ENCODE assay signal across 9 mouse cellular contexts in genomic region chr5:88862163-88862562, GRCm38 (mm10). TPM values are rescaled to one million over a fixed set of nuclear protein-coding genes. Genes with fewer than 3 reads are reported as not detected.
A peak's percentile ranks its signal among the peaks of the same experiment; 100 is the strongest.
DNase-seq lines count a peak whose midpoint lies in the region; ATAC-seq and TF ChIP-seq lines count a peak whose summit lies in the region.
"Had no signal": no experiment of that assay in that cellular context is flagged by ENCODE, and none has a peak within 500 bp of the region (broad histone marks: within the 10 kb centered on the region; RNA-seq: fewer than 3 reads in every experiment).

No protein-coding gene starts in this region.

- no peaks in the 10 kb centered on the region for H3K27me3 ChIP-seq in forebrain, embryonic 13.5 days
- H3K27me3 ChIP-seq in forebrain, embryonic 15.5 days = no peaks in the 10 kb centered on the region
- no peaks in the 10 kb centered on the region for H3K27me3 ChIP-seq in spleen, adult 2 months (ENCODE audit: control insufficient read depth, insufficient read depth, low read length)
- no peaks in the 10 kb centered on the region for H3K27me3 ChIP-seq in forebrain, embryonic 14.5 days (replicated peaks; ENCODE audit: control insufficient read depth, insufficient read depth, low read length)
- no peaks in the 10 kb centered on the region for H3K27me3 ChIP-seq in midbrain, embryonic 14.5 days (ENCODE audit: control insufficient read depth, insufficient read depth, low read length)
- H3K27me3 ChIP-seq: hindbrain, embryonic 15.5 days had no signal

- ATAC-seq in forebrain, embryonic 13.5 days = peak; percentile 10; the same call in 1 of the 2 replicates
- no peak for ATAC-seq in forebrain, embryonic 15.5 days (replicated peaks)
- no peak for ATAC-seq in forebrain, embryonic 14.5 days
- ATAC-seq in midbrain, embryonic 14.5 days (ENCODE audit: low FRiP score, low TSS enrichment) = 0 out of 2 replicates have a peak, but pooled peaks have one; percentile 24

- no peak overlapping the region for H3K27ac ChIP-seq in forebrain, embryonic 13.5 days
- no peak overlapping the region for H3K27ac ChIP-seq in forebrain, embryonic 15.5 days (replicated peaks)
- no peak overlapping the region for H3K27ac ChIP-seq in spleen, adult 2 months (ENCODE audit: insufficient read depth, low read length)
- no peak overlapping the region for H3K27ac ChIP-seq in forebrain, embryonic 14.5 days (ENCODE audit: low read depth, low read length)
- no peak overlapping the region for H3K27ac ChIP-seq in midbrain, embryonic 14.5 days (replicated peaks; ENCODE audit: low read depth, low read length)
- H3K27ac ChIP-seq: hindbrain, embryonic 15.5 days had no signal

- no peaks in the 10 kb centered on the region for H3K4me1 ChIP-seq in forebrain, embryonic 13.5 days
- no peaks in the 10 kb centered on the region for H3K4me1 ChIP-seq in forebrain, embryonic 15.5 days
- no peaks in the 10 kb centered on the region for H3K4me1 ChIP-seq in spleen, adult 2 months (ENCODE audit: control insufficient read depth, insufficient read depth, insufficient read length)
- H3K4me1 ChIP-seq in forebrain, embryonic 14.5 days (ENCODE audit: control insufficient read depth, insufficient read depth, low read length) = no peaks in the 10 kb centered on the region
- no peaks in the 10 kb centered on the region for H3K4me1 ChIP-seq in midbrain, embryonic 14.5 days (ENCODE audit: control insufficient read depth, insufficient read depth, low read length)
- H3K4me1 ChIP-seq: hindbrain, embryonic 15.5 days had no signal

- no peak overlapping the region for H3K4me2 ChIP-seq in forebrain, embryonic 13.5 days
- no peak overlapping the region for H3K4me2 ChIP-seq in forebrain, embryonic 15.5 days (replicated peaks)
- no peak overlapping the region for H3K4me2 ChIP-seq in forebrain, embryonic 14.5 days (ENCODE audit: low read length)
- no peak overlapping the region for H3K4me2 ChIP-seq in midbrain, embryonic 14.5 days (ENCODE audit: low read length)
- H3K4me2 ChIP-seq: hindbrain, embryonic 15.5 days had no signal

- no peak for TF ChIP-seq POLR2A in spleen, adult 2 months (IDR thresholded peaks at IDR 0.05; ENCODE audit: low read depth, low read length)

- no peak overlapping the region for H3K9ac ChIP-seq in forebrain, embryonic 13.5 days
- H3K9ac ChIP-seq in forebrain, embryonic 15.5 days (replicated peaks) = no peak overlapping the region
- H3K9ac ChIP-seq in forebrain, embryonic 14.5 days (ENCODE audit: low read length) = no peak overlapping the region
- H3K9ac ChIP-seq in midbrain, embryonic 14.5 days (replicated peaks; ENCODE audit: low read length) = no peak overlapping the region
- H3K9ac ChIP-seq: hindbrain, embryonic 15.5 days had no signal

- no peaks in the 10 kb centered on the region for H3K9me3 ChIP-seq in forebrain, embryonic 13.5 days (replicated peaks)
- no peaks in the 10 kb centered on the region for H3K9me3 ChIP-seq in forebrain, embryonic 15.5 days
- no peaks in the 10 kb centered on the region for H3K9me3 ChIP-seq in forebrain, embryonic 14.5 days (replicated peaks; ENCODE audit: control insufficient read depth, low read length)
- no peaks in the 10 kb centered on the region for H3K9me3 ChIP-seq in midbrain, embryonic 14.5 days (ENCODE audit: control insufficient read depth, low read length)
- H3K9me3 ChIP-seq: hindbrain, embryonic 15.5 days had no signal

- DNase-seq in spleen, adult 2 months (ENCODE audit: low read depth in 1 of 2, low spot score in 2 of 2) = no peak
- DNase-seq in spleen, postnatal 4 days (ENCODE audit: low spot score in 2 of 2) = no peak
- DNase-seq in forebrain, embryonic 14.5 days (ENCODE audit: low spot score) = peak; percentile 11
- DNase-seq in midbrain, embryonic 14.5 days = peak; percentile 12
- DNase-seq in layer of hippocampus, adult 11-12 months (ENCODE audit: low spot score) = no peak
- DNase-seq in ovary, adult 18-20 months (ENCODE audit: low spot score) = no peak

- peak; percentile 21; the same call in 1 of the 2 replicates for TF ChIP-seq CTCF in spleen, adult 2 months (IDR thresholded peaks at IDR 0.05; ENCODE audit: extremely low read depth, insufficient read depth, insufficient read length, insufficient replicate concordance)

- H3K4me3 ChIP-seq in forebrain, embryonic 13.5 days = no peak overlapping the region
- H3K4me3 ChIP-seq in forebrain, embryonic 15.5 days = no peak overlapping the region
- H3K4me3 ChIP-seq in spleen, adult 2 months (ENCODE audit: extremely low read depth, insufficient read depth, insufficient read length) = no peak overlapping the region
- no peak overlapping the region for H3K4me3 ChIP-seq in forebrain, embryonic 14.5 days (ENCODE audit: low read depth, low read length)
- H3K4me3 ChIP-seq in midbrain, embryonic 14.5 days (replicated peaks; ENCODE audit: low read depth, low read length) = no peak overlapping the region
- H3K4me3 ChIP-seq: hindbrain, embryonic 15.5 days had no signal

- 60% methylated on average over 3 of the region's 3 CpGs for WGBS in forebrain, embryonic 13.5 days
- WGBS in forebrain, embryonic 15.5 days = 81% methylated on average over 3 of the region's 3 CpGs
- WGBS in spleen, adult 2 months = 74% methylated on average over 3 of the region's 3 CpGs
- WGBS in forebrain, embryonic 14.5 days = 61% methylated on average over 3 of the region's 3 CpGs
- WGBS in midbrain, embryonic 14.5 days = 81% methylated on average over 3 of the region's 3 CpGs

- no peaks in the 10 kb centered on the region for H3K36me3 ChIP-seq in forebrain, embryonic 13.5 days (ENCODE audit: poor library complexity, severe bottlenecking)
- H3K36me3 ChIP-seq in forebrain, embryonic 15.5 days = no peaks in the 10 kb centered on the region
- H3K36me3 ChIP-seq in spleen, adult 2 months (ENCODE audit: control insufficient read depth, insufficient read depth, low read length) = no peaks in the 10 kb centered on the region
- H3K36me3 ChIP-seq in forebrain, embryonic 14.5 days (ENCODE audit: control insufficient read depth, insufficient read depth, low read length) = no peaks in the 10 kb centered on the region
- H3K36me3 ChIP-seq in midbrain, embryonic 14.5 days (ENCODE audit: control insufficient read depth, insufficient read depth, low read length) = no peaks in the 10 kb centered on the region
- H3K36me3 ChIP-seq: hindbrain, embryonic 15.5 days had no signal

RNA-seq across cellular contexts. Expression of gene Slc4a4, which starts 24.5 kb away (rescaled TPM):
- 0.68 and 1.1 TPM in 2 replicates for polyA plus RNA-seq in forebrain, embryonic 13.5 days (2015; fragmentation: Nextera tagmentation; extraction: Ambion mirVana)
- polyA plus RNA-seq in forebrain, embryonic 15.5 days (2015; fragmentation: Nextera tagmentation; extraction: Ambion mirVana) = 3.7 and 4.1 TPM in 2 replicates
- polyA plus RNA-seq in spleen, adult 2 months (2012; rRNA removed) = 0.14 TPM in 2 replicates
- polyA plus RNA-seq in forebrain, embryonic 14.5 days (2014; fragmentation: Nextera tagmentation; extraction: Ambion mirVana) = 0.98 and 2.2 TPM in 2 replicates
- polyA plus RNA-seq in midbrain, embryonic 14.5 days (2014; fragmentation: Nextera tagmentation; extraction: Ambion mirVana) = 4.8 and 6.6 TPM in 2 replicates

Comparison
In these comparisons a context has a peak if more than half of its experiments do, and no peak if none do; other contexts are left out.
1. ATAC-seq: peak in forebrain, embryonic 13.5 days (single experiment) and midbrain, embryonic 14.5 days (single experiment); none in forebrain, embryonic 15.5 days (single experiment) and forebrain, embryonic 14.5 days (single experiment).
2. DNase-seq: peak in forebrain, embryonic 14.5 days (single experiment) and midbrain, embryonic 14.5 days (single experiment); none in spleen, adult 2 months (0 of 2), spleen, postnatal 4 days (0 of 2), layer of hippocampus, adult 11-12 months (single experiment) and ovary, adult 18-20 months (single experiment).